Mouse (Mus musculus) liver, embryonic 14.5 days (tissue): ENCODE results near the gene Timm50.

Experiments
- CTCF ChIP-seq: IDR thresholded peaks from 2 replicates; pipeline ENCODE4 v1.5.1; 2016; ENCODE audit warnings: antibody characterized with exemption, low read depth, control low read depth
- EP300 ChIP-seq: IDR thresholded peaks from 2 replicates; pipeline ENCODE4 v1.6.1; 2016; ENCODE audit warnings: antibody characterized with exemption, low read depth

DNA sequence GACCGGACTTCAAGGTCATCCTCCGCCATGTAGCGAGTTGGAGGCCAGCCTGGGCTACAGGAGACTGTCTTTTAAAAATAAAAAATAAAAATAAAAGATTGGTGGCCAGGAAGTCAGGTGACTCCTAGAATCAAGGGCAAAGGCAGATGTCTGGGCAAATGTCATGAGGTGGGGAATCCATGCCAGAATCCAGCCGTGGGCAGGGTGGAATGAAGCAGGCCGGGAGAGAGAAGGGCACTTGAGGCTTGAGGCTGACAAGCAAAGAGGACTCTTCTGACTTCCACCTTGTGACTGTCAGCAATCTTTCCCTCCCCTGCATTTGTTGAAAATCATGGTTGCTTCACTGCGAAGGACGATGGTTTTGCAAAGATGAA is 33.6 kb downstream of the Timm50 start:
- TF ChIP-seq CTCF (no peak), EP300 (no peak)
